Mouse (Mus musculus) midbrain, embryonic 15.5 days (tissue): ENCODE measurements at regions not wholly inside any gene's neighbourhood (a gene's known extent, or its start where the extent isn't known, plus 50 kb on each side); places are given as distances from the start of the nearest gene placed in this dataset.

Experiments used
- ATAC-seq: fragments of 200-750 bp; cut with Nextera tagmentation; replicated peaks from 2 replicates; pipeline ENCODE4 v1.8.0; 2017; ENCODE audit warnings: moderate TSS enrichment
- H3K27ac ChIP-seq: fragments of 300-500 bp; sonication (generic); 2 replicates; pipeline ENCODE4 v1.5.1; 2015; ENCODE audit warnings: mild to moderate bottlenecking, inconsistent platforms
- H3K27me3 ChIP-seq: fragments of 300-500 bp; sonication (generic); replicated peaks from 2 replicates; pipeline ENCODE4 v1.6.1; 2015; ENCODE audit warnings: inconsistent platforms
- H3K36me3 ChIP-seq: fragments of 300-500 bp; sonication (generic); replicated peaks from 2 replicates; pipeline ENCODE4 v1.6.1; 2015; ENCODE audit warnings: inconsistent platforms
- H3K4me1 ChIP-seq: fragments of 300-500 bp; sonication (generic); 2 replicates; pipeline ENCODE4 v1.6.1; 2015; ENCODE audit warnings: inconsistent platforms
- H3K4me2 ChIP-seq: fragments of 300-500 bp; sonication (generic); 2 replicates; pipeline ENCODE4 v1.6.1; 2015; ENCODE audit warnings: inconsistent platforms, mild to moderate bottlenecking, moderate library complexity
- H3K4me3 ChIP-seq: fragments of 300-500 bp; sonication (generic); 2 replicates; pipeline ENCODE4 v1.5.1; 2015; ENCODE audit warnings: mild to moderate bottlenecking, inconsistent platforms
- H3K9ac ChIP-seq: fragments of 300-500 bp; sonication (generic); 2 replicates; pipeline ENCODE4 v1.6.1; 2015; ENCODE audit warnings: mild to moderate bottlenecking, inconsistent platforms
- H3K9me3 ChIP-seq: fragments of 300-500 bp; sonication (generic); 2 replicates; pipeline ENCODE4 v1.6.1; 2016; ENCODE audit warnings: inconsistent platforms
- WGBS: fragments of 180-500 bp; shearing (Covaris S2); methylation state at CpG from one replicate; pipeline ENCODE4 v1.1.7; 2015; ENCODE audit warnings: mixed read lengths; 5-methylcytosine and 5-hydroxymethylcytosine counted together

DNA sequence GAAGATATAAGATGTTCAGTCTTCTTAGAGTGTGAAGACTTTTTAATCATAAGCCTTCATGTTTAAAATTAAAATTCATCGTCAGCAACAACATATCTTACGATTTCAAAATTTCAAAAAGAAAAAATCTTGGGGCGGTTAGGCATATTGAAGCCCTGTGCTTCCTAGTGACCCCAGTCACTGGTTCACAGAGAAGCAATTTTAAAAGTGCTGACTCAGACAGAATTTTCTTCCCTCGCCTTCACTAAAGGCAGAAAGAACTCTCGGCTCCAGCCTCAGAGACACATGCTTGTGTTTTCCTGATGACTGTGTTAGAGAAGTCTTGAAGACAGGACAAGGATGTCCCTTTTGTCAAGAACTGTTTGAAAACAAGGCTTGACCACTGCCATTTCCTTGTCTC is 157.2 kb upstream of the Gm765 start:
- Histone ChIP-seq H3K4me3 (no peak overlapping the region), H3K4me1 (no peaks in the 10 kb centered on the region), H3K9me3 (no peaks in the 10 kb centered on the region), H3K27ac (no peak overlapping the region), H3K27me3 (no peaks in the 10 kb centered on the region), H3K4me2 (no peak overlapping the region), H3K36me3 (no peaks in the 10 kb centered on the region), H3K9ac (no peak overlapping the region)
- ATAC-seq: no peak
- 75% methylated on average over 5 of the region's 5 CpGs for WGBS

DNA sequence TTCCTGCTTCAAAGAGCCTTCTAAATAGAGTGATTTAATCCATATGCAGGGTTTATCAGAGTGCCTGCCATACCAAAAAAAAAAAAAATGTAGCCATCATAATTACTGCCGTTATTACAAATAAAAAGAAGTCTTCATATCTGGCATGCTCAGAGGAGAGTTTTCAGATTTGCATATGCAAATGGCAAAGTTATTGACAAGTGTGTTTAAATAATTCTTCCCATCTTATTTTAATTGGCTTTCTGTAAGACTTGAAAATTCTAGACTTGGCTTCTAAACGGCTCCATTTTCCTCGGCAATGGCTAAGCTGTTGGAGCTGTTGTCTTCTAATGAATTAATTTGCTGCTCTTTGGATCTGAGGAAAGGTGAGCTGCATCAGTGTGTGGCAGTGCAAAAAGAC is 144.1 kb upstream of the Gm765 start:
- Histone ChIP-seq H3K4me1 (peaks cover 3% of the 10 kb centered on the region; the same call in 1 of the 2 replicates), H3K27ac (no peak overlapping the region), H3K9ac (no peak overlapping the region), H3K4me3 (no peak overlapping the region), H3K9me3 (no peaks in the 10 kb centered on the region), H3K36me3 (no peaks in the 10 kb centered on the region), H3K27me3 (no peaks in the 10 kb centered on the region), H3K4me2 (no peak overlapping the region)
- ATAC-seq: no peak
- 46% methylated on average over 3 of the region's 3 CpGs for WGBS

DNA sequence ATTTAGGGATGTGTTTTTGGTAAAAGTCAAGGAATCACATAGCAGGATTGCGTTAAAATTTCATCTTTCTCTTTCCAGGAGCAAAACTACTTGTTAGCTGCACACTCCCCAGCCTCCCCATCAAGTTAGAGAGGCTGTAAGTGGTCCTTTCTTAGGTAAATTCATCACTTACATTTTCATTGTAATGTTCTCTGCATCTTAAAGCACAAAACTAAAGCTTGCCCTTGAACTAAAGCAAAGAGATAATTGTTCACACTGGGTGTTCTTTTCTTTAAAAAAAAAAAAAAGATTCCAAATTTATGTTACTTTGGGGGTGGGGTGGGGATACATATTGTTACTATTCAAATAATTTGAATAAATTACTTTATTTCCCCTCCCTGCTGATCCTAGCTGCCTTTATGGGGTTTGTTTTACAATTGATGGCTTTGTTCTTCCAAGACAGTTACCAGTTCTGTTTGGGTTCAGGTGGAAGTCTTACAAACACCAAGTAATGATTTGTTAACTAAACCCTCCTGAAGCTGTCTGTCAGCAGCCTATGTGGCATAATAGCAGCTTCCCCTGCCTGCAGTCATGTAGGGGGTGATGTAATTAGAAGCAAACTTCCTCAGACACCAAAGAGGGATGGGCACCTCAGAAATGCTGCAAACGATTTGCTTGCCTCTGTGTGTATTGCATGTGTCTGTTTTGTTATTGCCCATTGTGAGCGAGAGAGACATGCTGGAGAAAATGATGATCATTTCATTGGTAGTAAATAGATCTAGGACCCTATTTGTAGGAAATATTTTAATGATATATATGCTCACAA is 141.0 kb upstream of the Gm765 start:
- WGBS: 49% methylated on average over 3 of the region's 3 CpGs
- peaks cover 3% of the 10 kb centered on the region; the same call in 1 of the 2 replicates for H3K4me1 ChIP-seq
- no peaks in the 10 kb centered on the region for H3K9me3 ChIP-seq
- no peaks in the 10 kb centered on the region for H3K36me3 ChIP-seq
- H3K9ac ChIP-seq: no peak overlapping the region
- H3K4me3 ChIP-seq: no peak overlapping the region
- ATAC-seq: no peak
- H3K27ac ChIP-seq: no peak overlapping the region
- H3K4me2 ChIP-seq: no peak overlapping the region
- H3K27me3 ChIP-seq: no peaks in the 10 kb centered on the region

DNA sequence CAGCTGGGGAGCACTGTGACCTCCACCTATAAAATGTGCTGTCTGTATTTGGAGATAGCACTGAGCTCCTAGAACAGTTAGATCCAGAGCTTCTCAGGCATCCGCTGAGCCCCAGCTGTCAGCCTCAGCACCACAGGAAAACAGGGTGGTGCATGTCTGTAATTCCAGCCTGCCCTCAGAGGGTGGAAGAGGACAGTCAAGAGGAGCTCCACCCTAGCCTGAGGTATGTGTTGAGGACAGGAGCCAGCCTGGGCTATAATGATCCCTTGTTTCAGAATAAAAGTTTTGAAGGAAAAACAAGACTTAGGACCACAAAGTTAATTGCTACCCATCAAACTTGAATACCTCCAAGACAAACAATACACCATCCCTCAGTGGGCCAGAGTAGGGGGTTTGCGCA is 139.8 kb upstream of the Gm765 start:
- no peaks in the 10 kb centered on the region for H3K27me3 ChIP-seq
- H3K27ac ChIP-seq: no peak overlapping the region
- peaks cover 3% of the 10 kb centered on the region; the same call in 1 of the 2 replicates for H3K4me1 ChIP-seq
- H3K4me2 ChIP-seq: no peak overlapping the region
- no peaks in the 10 kb centered on the region for H3K36me3 ChIP-seq
- no peak overlapping the region for H3K9ac ChIP-seq
- H3K9me3 ChIP-seq: no peaks in the 10 kb centered on the region
- WGBS: 87% methylated on average over 2 of the region's 2 CpGs
- H3K4me3 ChIP-seq: no peak overlapping the region
- no peak for ATAC-seq

DNA sequence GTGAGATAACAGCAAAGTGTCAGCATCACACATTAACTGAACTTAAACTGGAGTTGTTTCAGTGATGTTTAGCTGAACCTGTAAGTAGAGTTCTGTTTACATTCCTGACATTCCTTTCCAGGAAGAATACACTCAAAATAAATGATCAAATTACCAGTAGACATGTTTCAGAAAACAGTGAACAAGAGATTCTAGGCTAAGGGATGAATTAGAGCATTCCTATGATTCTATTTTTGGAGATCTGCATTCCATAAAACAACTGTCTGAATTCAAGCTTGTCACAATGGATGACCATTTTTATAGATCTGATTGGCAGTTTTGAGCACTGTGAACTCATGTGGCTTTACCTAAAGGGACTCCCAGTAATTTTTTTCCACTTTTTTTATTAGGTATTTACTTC is 125.0 kb upstream of the Gm765 start:
- no peak for ATAC-seq
- Histone ChIP-seq H3K4me3 (no peak overlapping the region), H3K9me3 (no peaks in the 10 kb centered on the region), H3K9ac (no peak overlapping the region), H3K27me3 (no peaks in the 10 kb centered on the region), H3K4me2 (no peak overlapping the region), H3K36me3 (no peaks in the 10 kb centered on the region), H3K4me1 (no peaks in the 10 kb centered on the region), H3K27ac (no peak overlapping the region)

DNA sequence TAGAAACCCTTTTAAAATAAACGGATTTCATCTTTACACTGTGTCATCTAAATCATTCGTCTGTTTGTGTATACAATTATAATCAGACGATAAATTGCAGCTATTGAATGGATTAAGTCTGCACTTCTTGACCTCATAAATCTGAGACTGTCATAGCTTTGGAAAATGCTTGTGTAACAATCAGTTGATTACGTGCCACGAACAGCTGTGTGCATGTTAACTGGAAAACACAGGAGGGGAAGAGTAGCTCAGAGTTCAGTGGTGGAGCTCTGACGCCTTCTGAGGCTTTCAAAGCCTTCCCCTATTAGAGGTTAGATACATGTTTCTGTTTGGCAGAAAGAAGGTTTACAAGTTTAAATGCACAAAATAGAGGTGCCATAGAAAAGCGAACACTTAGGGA is 109.7 kb upstream of the Gm765 start:
- Histone ChIP-seq H3K9me3 (no peaks in the 10 kb centered on the region), H3K36me3 (no peaks in the 10 kb centered on the region), H3K4me3 (no peak overlapping the region), H3K4me1 (no peaks in the 10 kb centered on the region), H3K27ac (no peak overlapping the region), H3K27me3 (no peaks in the 10 kb centered on the region), H3K9ac (no peak overlapping the region), H3K4me2 (no peak overlapping the region)
- ATAC-seq: no peak
- WGBS: 75% methylated on average over 7 of the region's 7 CpGs

DNA sequence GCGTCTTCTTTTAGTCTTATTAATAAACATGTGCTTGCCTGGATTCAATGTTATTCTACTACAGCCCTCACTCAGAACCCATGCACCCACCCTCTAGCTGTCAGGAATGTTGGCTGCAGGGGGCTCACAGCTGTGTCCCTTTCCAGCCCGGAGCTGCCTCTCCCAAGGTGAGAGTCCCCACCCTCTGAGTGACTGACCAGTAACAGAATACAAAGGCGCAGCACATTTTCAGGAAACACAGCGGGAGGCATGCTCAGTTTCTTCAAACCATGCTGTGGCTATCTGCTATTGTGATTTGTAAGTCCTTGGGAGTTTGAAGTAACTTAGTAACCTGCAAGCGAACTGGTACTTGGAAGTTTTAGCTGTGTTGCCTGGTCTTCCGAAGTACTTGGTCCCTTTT is 93.1 kb upstream of the Gm765 start:
- Histone ChIP-seq H3K4me1 (no peaks in the 10 kb centered on the region), H3K9me3 (no peaks in the 10 kb centered on the region), H3K27me3 (no peaks in the 10 kb centered on the region), H3K4me2 (peak overlapping the region; percentile 7; the same call in 1 of the 2 replicates), H3K27ac (no peak overlapping the region), H3K36me3 (no peaks in the 10 kb centered on the region), H3K4me3 (no peak overlapping the region), H3K9ac (no peak overlapping the region)
- no peak for ATAC-seq
- 20% methylated on average over 6 of the region's 6 CpGs for WGBS

DNA sequence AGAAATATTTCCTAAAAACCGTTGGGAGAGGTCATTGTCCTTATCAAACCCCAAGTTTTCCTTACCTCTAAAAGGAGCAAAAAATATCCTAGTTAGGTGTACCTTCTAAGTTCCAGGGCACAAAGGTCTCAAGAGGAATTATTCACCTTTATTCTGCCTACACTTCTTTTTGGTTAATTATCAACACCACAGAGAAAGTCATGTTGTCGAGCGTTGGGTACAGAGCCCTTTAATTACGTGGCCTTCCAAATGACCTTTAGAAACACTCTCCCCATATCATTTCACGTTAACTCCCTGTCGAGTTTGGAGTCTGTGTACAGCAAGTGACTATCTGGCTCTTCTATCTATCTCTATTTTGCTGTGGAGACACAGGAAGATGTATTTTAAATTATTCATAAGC is 90.7 kb upstream of the Gm765 start:
- Histone ChIP-seq H3K4me3 (no peak overlapping the region), H3K4me1 (no peaks in the 10 kb centered on the region), H3K4me2 (no peak overlapping the region), H3K36me3 (no peaks in the 10 kb centered on the region), H3K27me3 (no peaks in the 10 kb centered on the region), H3K9ac (no peak overlapping the region), H3K9me3 (no peaks in the 10 kb centered on the region), H3K27ac (no peak overlapping the region)
- ATAC-seq: no peak
- WGBS: 73% methylated on average over 6 of the region's 6 CpGs

DNA sequence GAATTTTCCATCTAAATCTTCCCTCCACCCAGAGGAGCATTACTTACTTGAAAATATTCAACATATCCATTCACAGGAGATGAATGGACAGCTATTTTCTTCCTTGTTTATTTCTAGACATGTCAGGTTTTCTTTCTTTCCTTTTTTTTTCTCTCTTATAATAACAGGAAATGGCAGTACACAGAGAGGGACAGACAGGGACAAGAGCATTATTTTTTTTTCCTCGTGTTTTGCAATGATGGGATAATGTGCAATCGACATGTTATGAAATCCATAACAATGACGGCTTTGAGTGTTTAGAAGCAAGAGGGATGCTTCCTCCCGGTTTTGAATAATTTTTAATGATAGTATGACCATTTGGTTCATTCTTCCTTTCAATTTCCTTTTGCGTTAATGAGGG is 86.6 kb upstream of the Gm765 start:
- H3K9ac ChIP-seq: no peak overlapping the region
- H3K36me3 ChIP-seq: no peaks in the 10 kb centered on the region
- H3K27ac ChIP-seq: no peak overlapping the region
- H3K9me3 ChIP-seq: no peaks in the 10 kb centered on the region
- no peak overlapping the region for H3K4me3 ChIP-seq
- WGBS: 76% methylated on average over 5 of the region's 5 CpGs
- H3K27me3 ChIP-seq: no peaks in the 10 kb centered on the region
- no peak overlapping the region for H3K4me2 ChIP-seq
- no peaks in the 10 kb centered on the region for H3K4me1 ChIP-seq
- ATAC-seq: no peak

DNA sequence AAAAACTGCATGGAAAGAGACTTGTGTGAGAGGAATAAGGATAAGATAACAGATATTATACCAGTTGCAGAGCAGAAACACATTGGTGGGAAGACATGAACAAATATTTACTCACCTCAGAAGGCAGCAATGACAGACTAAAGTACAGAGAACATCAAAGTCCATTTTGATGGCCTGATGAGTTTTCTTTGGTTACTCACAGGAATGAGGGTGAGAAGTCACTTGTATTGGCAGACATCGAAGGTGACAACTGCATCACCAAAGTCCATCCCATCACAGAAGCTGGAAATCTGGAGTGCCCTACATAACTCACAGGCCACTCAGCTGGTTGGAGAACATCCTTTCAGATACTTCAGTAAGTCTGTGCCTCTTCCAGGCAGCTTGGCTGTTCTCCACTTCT is 60.1 kb upstream of the Gm765 start:
- Histone ChIP-seq H3K27ac (no peak overlapping the region), H3K36me3 (no peaks in the 10 kb centered on the region), H3K9me3 (no peaks in the 10 kb centered on the region), H3K27me3 (no peaks in the 10 kb centered on the region), H3K4me2 (no peak overlapping the region), H3K4me3 (no peak overlapping the region), H3K4me1 (no peaks in the 10 kb centered on the region), H3K9ac (no peak overlapping the region)
- no peak for ATAC-seq
- 95% methylated on average over 1 of the region's 1 CpGs for WGBS

DNA sequence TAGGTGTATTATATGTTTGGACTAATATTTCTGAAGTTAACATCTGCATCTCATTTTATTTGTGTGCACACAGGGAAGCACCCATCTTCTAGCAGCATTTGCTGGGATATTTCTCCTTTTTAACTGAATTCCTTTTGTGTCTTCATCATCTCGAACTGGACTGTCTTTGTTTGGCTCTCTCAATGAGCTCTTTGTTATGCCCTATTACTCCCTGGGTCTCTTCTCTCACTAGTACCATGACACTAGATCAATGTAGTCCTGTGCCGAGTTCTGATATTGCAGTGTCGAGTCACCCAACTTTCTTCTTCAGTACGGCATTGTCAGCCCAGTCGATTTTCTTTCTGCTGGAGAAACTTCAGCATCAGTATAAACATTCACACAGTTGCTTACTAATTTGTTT is 52.0 kb upstream of the Gm765 start:
- Histone ChIP-seq H3K9ac (no peak overlapping the region), H3K4me3 (no peak overlapping the region), H3K9me3 (no peaks in the 10 kb centered on the region), H3K4me1 (no peaks in the 10 kb centered on the region), H3K27me3 (no peaks in the 10 kb centered on the region), H3K36me3 (no peaks in the 10 kb centered on the region), H3K27ac (no peak overlapping the region), H3K4me2 (no peak overlapping the region)
- 65% methylated on average over 5 of the region's 5 CpGs for WGBS
- ATAC-seq: no peak
